ENCODE assay signal across 28 mouse cellular contexts in genomic region chr5:121461339-121462170, GRCm38 (mm10). TPM values are rescaled to one million over a fixed set of nuclear protein-coding genes. Genes with fewer than 3 reads are reported as not detected.
DNase-seq lines count a peak whose midpoint lies in the region; ATAC-seq and TF ChIP-seq lines count a peak whose summit lies in the region.
"Had no signal": no experiment of that assay in that cellular context is flagged by ENCODE, and none has a peak within 500 bp of the region (broad histone marks: within the 10 kb centered on the region; RNA-seq: fewer than 3 reads in every experiment).

No protein-coding gene starts in this region.

- TF ChIP-seq EP300 in liver, postnatal 0 days (IDR thresholded peaks at IDR 0.05; ENCODE audit: low read depth), result no peak

- no peak for TF ChIP-seq CTCF in intestine, postnatal 0 days (IDR thresholded peaks at IDR 0.05; ENCODE audit: low read depth)
- no peak for TF ChIP-seq CTCF in liver, postnatal 0 days (IDR thresholded peaks at IDR 0.05; ENCODE audit: low read depth)
- no peak for TF ChIP-seq CTCF in hindbrain, postnatal 0 days (IDR thresholded peaks at IDR 0.05; ENCODE audit: low read depth)

- H3K27ac ChIP-seq in intestine, postnatal 0 days (ENCODE audit: low read depth, low read length), result no peak overlapping the region
- H3K27ac ChIP-seq in liver, postnatal 0 days (ENCODE audit: low read depth), result no peak overlapping the region
- no peak overlapping the region for H3K27ac ChIP-seq in forebrain, embryonic 15.5 days (replicated peaks)
- no peak overlapping the region for H3K27ac ChIP-seq in hindbrain, postnatal 0 days
- H3K27ac ChIP-seq: heart, adult 2 months; heart, embryonic 15.5 days; hindbrain, embryonic 13.5 days; neural tube, embryonic 12.5 days; stomach, postnatal 0 days had no signal

- H3K4me1 ChIP-seq in megakaryocyte, embryonic 14.5 days, result peaks cover 26% of the 10 kb centered on the region
- H3K4me1 ChIP-seq in intestine, postnatal 0 days (replicated peaks; ENCODE audit: control insufficient read depth, insufficient read depth, low read length), result no peaks in the 10 kb centered on the region
- H3K4me1 ChIP-seq in liver, postnatal 0 days (ENCODE audit: insufficient read depth), result 0 out of 2 replicates have a peak, but pooled peaks cover 3% of the 10 kb centered on the region
- H3K4me1 ChIP-seq in forebrain, embryonic 15.5 days, result no peaks in the 10 kb centered on the region
- no peaks in the 10 kb centered on the region for H3K4me1 ChIP-seq in hindbrain, postnatal 0 days (ENCODE audit: insufficient read depth, low read length)
- H3K4me1 ChIP-seq: hindbrain, embryonic 13.5 days; neural tube, embryonic 12.5 days had no signal

- no peak for ATAC-seq in megakaryocyte, adult 5-6 weeks (ENCODE audit: poor library complexity, severe bottlenecking)
- peak; percentile 71 for ATAC-seq in intestine, postnatal 0 days
- peak; percentile 33; the same call in 1 of the 2 replicates for ATAC-seq in liver, postnatal 0 days
- no peak for ATAC-seq in forebrain, embryonic 15.5 days (replicated peaks)
- no peak for ATAC-seq in hindbrain, postnatal 0 days
- ATAC-seq: activated CD4-positive, CD25-positive, alpha-beta regulatory T cell, adult 4 months had no signal

- no peaks in the 10 kb centered on the region for H3K36me3 ChIP-seq in megakaryocyte, embryonic 14.5 days (replicated peaks; ENCODE audit: low read length)
- no peaks in the 10 kb centered on the region for H3K36me3 ChIP-seq in intestine, postnatal 0 days (ENCODE audit: control insufficient read depth, insufficient read depth)
- no peaks in the 10 kb centered on the region for H3K36me3 ChIP-seq in liver, postnatal 0 days (replicated peaks; ENCODE audit: insufficient read depth, low read length)
- no peaks in the 10 kb centered on the region for H3K36me3 ChIP-seq in forebrain, embryonic 15.5 days
- no peaks in the 10 kb centered on the region for H3K36me3 ChIP-seq in hindbrain, postnatal 0 days (ENCODE audit: insufficient read depth, low read length)
- H3K36me3 ChIP-seq: heart, embryonic 15.5 days; hindbrain, embryonic 13.5 days; neural tube, embryonic 12.5 days had no signal

- H3K4me3 ChIP-seq in megakaryocyte, embryonic 14.5 days (replicated peaks), result peak overlapping the region; percentile 71
- H3K4me3 ChIP-seq in intestine, postnatal 0 days (ENCODE audit: low read depth, low read length), result no peak overlapping the region
- H3K4me3 ChIP-seq in liver, postnatal 0 days (ENCODE audit: low read depth, low read length), result no peak overlapping the region
- no peak overlapping the region for H3K4me3 ChIP-seq in forebrain, embryonic 15.5 days
- no peak overlapping the region for H3K4me3 ChIP-seq in hindbrain, postnatal 0 days (ENCODE audit: low read length)
- H3K4me3 ChIP-seq: heart, adult 2 months; heart, embryonic 15.5 days; hindbrain, embryonic 13.5 days; neural tube, embryonic 12.5 days had no signal

- no peak for DNase-seq in liver, postnatal 0 days
- no peak for DNase-seq in frontal cortex, postnatal 14 days (ENCODE audit: low spot score in 2 of 2)
- DNase-seq in hindbrain, postnatal 0 days (ENCODE audit: low spot score), result no peak
- DNase-seq: adrenal gland, postnatal 10 days; cerebellum, adult 2 months; cerebellum, postnatal 36 days; gastrocnemius, postnatal 36 days; heart, adult 2 months; heart, postnatal 36 days; kidney, adult 11 months; lung, adult 18-20 months; lung, postnatal 10 days; midbrain, embryonic 14.5 days; right cerebral cortex, postnatal 14 days; thymus, adult 2 months had no signal

- H3K9me3 ChIP-seq in megakaryocyte, embryonic 14.5 days, result peaks cover 6% of the 10 kb centered on the region
- H3K9me3 ChIP-seq in intestine, postnatal 0 days (ENCODE audit: control insufficient read depth), result no peaks in the 10 kb centered on the region
- no peaks in the 10 kb centered on the region for H3K9me3 ChIP-seq in liver, postnatal 0 days (ENCODE audit: low read length)
- H3K9me3 ChIP-seq in forebrain, embryonic 15.5 days, result no peaks in the 10 kb centered on the region
- H3K9me3 ChIP-seq in hindbrain, postnatal 0 days (ENCODE audit: low read length), result no peaks in the 10 kb centered on the region
- H3K9me3 ChIP-seq: heart, embryonic 15.5 days; hindbrain, embryonic 13.5 days; neural tube, embryonic 12.5 days had no signal

- H3K27me3 ChIP-seq in megakaryocyte, embryonic 14.5 days (replicated peaks), result peaks cover 11% of the 10 kb centered on the region
- H3K27me3 ChIP-seq in intestine, postnatal 0 days (replicated peaks; ENCODE audit: control insufficient read depth, insufficient read depth, low read length), result no peaks in the 10 kb centered on the region
- no peaks in the 10 kb centered on the region for H3K27me3 ChIP-seq in liver, postnatal 0 days (ENCODE audit: insufficient read depth, low read length)
- H3K27me3 ChIP-seq in forebrain, embryonic 15.5 days, result no peaks in the 10 kb centered on the region
- no peaks in the 10 kb centered on the region for H3K27me3 ChIP-seq in hindbrain, postnatal 0 days (ENCODE audit: insufficient read depth, low read length)
- H3K27me3 ChIP-seq: heart, embryonic 15.5 days; hindbrain, embryonic 13.5 days; neural tube, embryonic 12.5 days had no signal

- WGBS in intestine, postnatal 0 days, result 42% methylated on average over 4 of the region's 4 CpGs
- 48% methylated on average over 4 of the region's 4 CpGs for WGBS in liver, postnatal 0 days (ENCODE audit: insufficient replicate concordance)
- 66% methylated on average over 4 of the region's 4 CpGs for WGBS in forebrain, embryonic 15.5 days
- 69% methylated on average over 4 of the region's 4 CpGs for WGBS in hindbrain, postnatal 0 days

- no peak overlapping the region for H3K4me2 ChIP-seq in intestine, postnatal 0 days (replicated peaks; ENCODE audit: low read depth)
- no peak overlapping the region for H3K4me2 ChIP-seq in liver, postnatal 0 days (ENCODE audit: low read depth, low read length)
- H3K4me2 ChIP-seq in forebrain, embryonic 15.5 days (replicated peaks), result no peak overlapping the region
- no peak overlapping the region for H3K4me2 ChIP-seq in hindbrain, postnatal 0 days (ENCODE audit: low read depth, low read length)
- H3K4me2 ChIP-seq: heart, embryonic 15.5 days; hindbrain, embryonic 13.5 days; neural tube, embryonic 12.5 days had no signal

- no peak overlapping the region for H3K9ac ChIP-seq in intestine, postnatal 0 days (ENCODE audit: low read depth, low read length)
- H3K9ac ChIP-seq in liver, postnatal 0 days (replicated peaks), result no peak overlapping the region
- no peak overlapping the region for H3K9ac ChIP-seq in forebrain, embryonic 15.5 days (replicated peaks)
- no peak overlapping the region for H3K9ac ChIP-seq in hindbrain, postnatal 0 days (replicated peaks; ENCODE audit: low read length)
- H3K9ac ChIP-seq: heart, embryonic 15.5 days; hindbrain, embryonic 13.5 days; neural tube, embryonic 12.5 days had no signal

RNA-seq across cellular contexts. Expression of gene Erp29, which starts 9.2 kb away (rescaled TPM):
- polyA plus RNA-seq in megakaryocyte, embryonic 14.5 days (2012; ENCODE audit: insufficient read depth, low replicate concordance), result 132 and 257 TPM in 2 replicates
- 266 and 273 TPM in 2 replicates for total RNA-seq in megakaryocyte, adult 5-6 weeks (2015)
- total RNA-seq in megakaryocyte, adult 5-6 weeks (2017), result 936 and 1,238 TPM in 2 replicates
- polyA plus RNA-seq in intestine, postnatal 0 days (2015; fragmentation: Nextera tagmentation; extraction: Ambion mirVana), result 164 and 175 TPM in 2 replicates
- 69.4 and 69.7 TPM in 2 replicates for polyA plus RNA-seq in liver, postnatal 0 days (2015; fragmentation: Nextera tagmentation; extraction: Ambion mirVana)
- 137 and 144 TPM in 2 replicates for polyA plus RNA-seq in forebrain, embryonic 15.5 days (2015; fragmentation: Nextera tagmentation; extraction: Ambion mirVana)
- total RNA-seq in hindbrain, postnatal 0 days (2014; rRNA removed), result 37.1 and 55.9 TPM in 2 replicates
- polyA plus RNA-seq in hindbrain, postnatal 0 days (2015; fragmentation: Nextera tagmentation; extraction: Ambion mirVana), result 192 and 196 TPM in 2 replicates

RNA-seq across cellular contexts. Expression of gene Tmem116, which starts 9.9 kb away (rescaled TPM):
- 0.93 TPM in 1 of 2 replicates, not detected in the other for polyA plus RNA-seq in megakaryocyte, embryonic 14.5 days (2012; ENCODE audit: insufficient read depth, low replicate concordance)
- not detected in 2 replicates for total RNA-seq in megakaryocyte, adult 5-6 weeks (2015)
- total RNA-seq in megakaryocyte, adult 5-6 weeks (2017), result not detected in 2 replicates
- 6.8 and 7.2 TPM in 2 replicates for polyA plus RNA-seq in intestine, postnatal 0 days (2015; fragmentation: Nextera tagmentation; extraction: Ambion mirVana)
- polyA plus RNA-seq in liver, postnatal 0 days (2015; fragmentation: Nextera tagmentation; extraction: Ambion mirVana), result 0.86 TPM in 2 replicates
- 1.0 and 2.2 TPM in 2 replicates for polyA plus RNA-seq in forebrain, embryonic 15.5 days (2015; fragmentation: Nextera tagmentation; extraction: Ambion mirVana)
- total RNA-seq in hindbrain, postnatal 0 days (2014; rRNA removed), result 0.72 and 7.6 TPM in 2 replicates
- 2.3 and 2.6 TPM in 2 replicates for polyA plus RNA-seq in hindbrain, postnatal 0 days (2015; fragmentation: Nextera tagmentation; extraction: Ambion mirVana)

RNA-seq across cellular contexts. Expression of gene Adam1b, which starts 41.7 kb away (rescaled TPM):
- polyA plus RNA-seq in megakaryocyte, embryonic 14.5 days (2012; ENCODE audit: insufficient read depth, low replicate concordance), result 0.07 TPM in 1 of 2 replicates, not detected in the other
- not detected in 2 replicates for total RNA-seq in megakaryocyte, adult 5-6 weeks (2015)
- total RNA-seq in megakaryocyte, adult 5-6 weeks (2017), result 0.24 TPM in 1 of 2 replicates, not detected in the other
- 0.04 TPM in 1 of 2 replicates, not detected in the other for polyA plus RNA-seq in intestine, postnatal 0 days (2015; fragmentation: Nextera tagmentation; extraction: Ambion mirVana)
- polyA plus RNA-seq in liver, postnatal 0 days (2015; fragmentation: Nextera tagmentation; extraction: Ambion mirVana), result not detected in 2 replicates
- 0.08 TPM in 1 of 2 replicates, not detected in the other for polyA plus RNA-seq in forebrain, embryonic 15.5 days (2015; fragmentation: Nextera tagmentation; extraction: Ambion mirVana)
- total RNA-seq in hindbrain, postnatal 0 days (2014; rRNA removed), result not detected in 2 replicates
- not detected in 2 replicates for polyA plus RNA-seq in hindbrain, postnatal 0 days (2015; fragmentation: Nextera tagmentation; extraction: Ambion mirVana)
- total RNA-seq: adrenal gland, postnatal 10 days; gastrocnemius, adult 18-20 months; gastrocnemius, postnatal 36 days; heart, adult 2 months; heart, postnatal 36 days; left cerebral cortex, postnatal 10 days had no signal
- polyA plus RNA-seq: activated CD4-positive, CD25-positive, alpha-beta regulatory T cell, adult 4 months; cerebellum, adult 2 months; limb, embryonic 11.5 days; neural tube, embryonic 12.5 days; stomach, postnatal 0 days; thymus, adult 2 months; urinary bladder, adult 2 months had no signal

Comparison
In these comparisons a context has a peak if more than half of its experiments do, and no peak if none do; other contexts are left out.
1. ATAC-seq: peak in intestine, postnatal 0 days (single experiment) and liver, postnatal 0 days (single experiment); none in megakaryocyte, adult 5-6 weeks (single experiment), forebrain, embryonic 15.5 days (single experiment) and hindbrain, postnatal 0 days (single experiment).